Mouse (Mus musculus): ENCODE data around the gene Alpk1.

GRCm38 (mm10) chr3:127782921-127783320, 2.6 kb upstream of the Alpk1 start:
- no peak for TF ChIP-seq MAFK (IDR thresholded peaks at IDR 0.05; ENCODE audit: insufficient read depth, low read depth, low read length)
- no peak for TF ChIP-seq CHD2 (IDR thresholded peaks at IDR 0.05; ENCODE audit: low read depth, low read length)
- TF ChIP-seq HCFC1 (IDR thresholded peaks at IDR 0.05; ENCODE audit: borderline replicate concordance, insufficient read depth, low read length), result no peak
- no peak for TF ChIP-seq ZNF384 (IDR thresholded peaks at IDR 0.05; ENCODE audit: low read depth, low read length)
